Mouse (Mus musculus) forebrain, postnatal 0 days (tissue): ENCODE data around the gene Ttll5. TPM values are rescaled to one million over a fixed set of nuclear protein-coding genes. Genes with fewer than 3 reads are reported as not detected.

Experiments
- ATAC-seq: fragments of 200-750 bp; cut with Nextera tagmentation; 2 replicates; pipeline ENCODE4 v1.8.0; 2017; ENCODE audit warnings: mild to moderate bottlenecking, moderate library complexity
- DNase-seq: peaks from one replicate; pipeline ENCODE4 v3.0.0-alpha.2; 2015
- H3K27ac ChIP-seq: fragments of 300-500 bp; sonication (generic); 2 replicates; pipeline ENCODE4 v1.5.1; 2014; ENCODE audit warnings: low read depth, mild to moderate bottlenecking, antibody characterized with exemption, low read length, moderate library complexity, mixed read lengths
- H3K27me3 ChIP-seq: fragments of 300-500 bp; sonication (generic); 2 replicates; pipeline ENCODE4 v1.6.1; 2014; ENCODE audit warnings: mild to moderate bottlenecking, low read length, mixed read lengths; ENCODE audit not compliant: insufficient read depth
- H3K36me3 ChIP-seq: fragments of 300-500 bp; sonication (generic); 2 replicates; pipeline ENCODE4 v1.6.1; 2014; ENCODE audit warnings: mild to moderate bottlenecking, moderate library complexity; ENCODE audit not compliant: insufficient read depth
- H3K4me1 ChIP-seq: fragments of 300-500 bp; sonication (generic); 2 replicates; pipeline ENCODE4 v1.6.1; 2014; ENCODE audit warnings: antibody characterized with exemption; ENCODE audit not compliant: insufficient read depth
- H3K4me2 ChIP-seq: fragments of 300-500 bp; sonication (generic); 2 replicates; pipeline ENCODE4 v1.6.1; 2014; ENCODE audit warnings: low read depth, mild to moderate bottlenecking, moderate library complexity
- H3K4me3 ChIP-seq: fragments of 300-500 bp; sonication (generic); 2 replicates; pipeline ENCODE4 v1.5.1; 2014; ENCODE audit warnings: low read depth, low read length, mixed read lengths
- H3K9ac ChIP-seq: fragments of 300-500 bp; sonication (generic); 2 replicates; pipeline ENCODE4 v1.6.1; 2014; ENCODE audit warnings: mild to moderate bottlenecking
- H3K9me3 ChIP-seq: fragments of 300-500 bp; sonication (generic); 2 replicates; pipeline ENCODE4 v1.6.1; 2016; ENCODE audit warnings: low read length
- CTCF ChIP-seq: sonication (generic); IDR thresholded peaks from 2 replicates; pipeline ENCODE4 v1.5.1; 2016; ENCODE audit warnings: antibody characterized with exemption, control low read depth, low read depth
- WGBS: fragments of 180-500 bp; shearing (Covaris S2); extraction: QIAGEN DNeasy Blood & Tissue Kit; methylation state at CpG from one replicate; pipeline ENCODE4 v1.1.7; 2014; 5-methylcytosine and 5-hydroxymethylcytosine counted together
- polyA plus RNA-seq: library from polyadenylated mRNA; unstranded; fragments of >200 nt; fragmentation: Nextera tagmentation; extraction: Ambion mirVana; gene quantifications from 2 replicates; pipeline ENCODE4 v1.2.1, GENCODE M21; 2015
- total RNA-seq: library from RNA; depleted of rRNA; stranded (reverse); fragments of >200 nt; gene quantifications from 2 replicates; pipeline ENCODE4 v1.2.3, GENCODE M21; 2014

The Ttll5 gene
- total and polyA plus RNA-seq, 2 experiments from 2014 or later = 11.1 to 17.5 TPM

- Histone ChIP-seq H3K4me2 (no peak overlapping the region), H3K36me3 (no peaks in the 10 kb centered on the region; the same call in 1 of the 2 replicates), H3K4me1 (no peaks in the 10 kb centered on the region), H3K27me3 (no peaks in the 10 kb centered on the region), H3K9me3 (no peaks in the 10 kb centered on the region), H3K4me3 (no peak overlapping the region), H3K27ac (no peak overlapping the region), H3K9ac (no peak overlapping the region)
- 40% methylated on average over 4 of the region's 4 CpGs for WGBS
- peak; percentile 66 for TF ChIP-seq CTCF
- no peak for ATAC-seq
- DNase-seq = no peak
These were observed 200.0 kb downstream of the Ttll5 start for GRCm38 (mm10) chr12:86024426-86024825.

- no peak overlapping the region for H3K27ac ChIP-seq
- no peak for ATAC-seq
- no peak overlapping the region for H3K9ac ChIP-seq
- no peak overlapping the region for H3K4me2 ChIP-seq
- no peaks in the 10 kb centered on the region for H3K4me1 ChIP-seq
- no peaks in the 10 kb centered on the region for H3K9me3 ChIP-seq
- no peak for TF ChIP-seq CTCF
- H3K27me3 ChIP-seq = no peaks in the 10 kb centered on the region
- DNase-seq = no peak
- no peak overlapping the region for H3K4me3 ChIP-seq
- 87% methylated on average over 6 of the region's 6 CpGs for WGBS
- H3K36me3 ChIP-seq = no peaks in the 10 kb centered on the region; the same call in 1 of the 2 replicates
These were observed 201.0 kb downstream of the Ttll5 start for GRCm38 (mm10) chr12:86025480-86025879.

GRCm38 (mm10) chr12:86027000-86027399, 202.5 kb downstream of the Ttll5 start:
- Histone ChIP-seq H3K4me2 (no peak overlapping the region), H3K27ac (no peak overlapping the region), H3K27me3 (no peaks in the 10 kb centered on the region), H3K36me3 (no peaks in the 10 kb centered on the region; the same call in 1 of the 2 replicates), H3K9me3 (no peaks in the 10 kb centered on the region), H3K9ac (no peak overlapping the region), H3K4me3 (no peak overlapping the region), H3K4me1 (no peaks in the 10 kb centered on the region)
- TF ChIP-seq CTCF = no peak
- WGBS = 55% methylated on average over 5 of the region's 5 CpGs
- DNase-seq = peak; percentile 24
- ATAC-seq = peak; percentile 48

- Histone ChIP-seq H3K27me3 (no peaks in the 10 kb centered on the region), H3K4me2 (no peak overlapping the region), H3K4me1 (no peaks in the 10 kb centered on the region), H3K27ac (no peak overlapping the region), H3K9me3 (no peaks in the 10 kb centered on the region), H3K36me3 (no peaks in the 10 kb centered on the region; the same call in 1 of the 2 replicates), H3K9ac (no peak overlapping the region), H3K4me3 (no peak overlapping the region)
- 65% methylated on average over 1 of the region's 1 CpGs for WGBS
- no peak for DNase-seq
- TF ChIP-seq CTCF = no peak
- ATAC-seq = no peak
These were observed 203.3 kb downstream of the Ttll5 start for GRCm38 (mm10) chr12:86027747-86028146.

- DNase-seq (no peak), ATAC-seq (no peak)
- H3K4me1 ChIP-seq = no peaks in the 10 kb centered on the region
- H3K9ac ChIP-seq = no peak overlapping the region
- H3K4me2 ChIP-seq = no peak overlapping the region
- H3K27ac ChIP-seq = no peak overlapping the region
- no peak overlapping the region for H3K4me3 ChIP-seq
- no peaks in the 10 kb centered on the region for H3K27me3 ChIP-seq
- TF ChIP-seq CTCF = no peak
- 86% methylated on average over 5 of the region's 5 CpGs for WGBS
- H3K36me3 ChIP-seq = no peaks in the 10 kb centered on the region
- H3K9me3 ChIP-seq = no peaks in the 10 kb centered on the region
These were observed 206.5 kb downstream of the Ttll5 start for GRCm38 (mm10) chr12:86030932-86031331.

- H3K9me3 ChIP-seq = no peaks in the 10 kb centered on the region
- DNase-seq = no peak
- no peaks in the 10 kb centered on the region for H3K36me3 ChIP-seq
- no peak overlapping the region for H3K27ac ChIP-seq
- TF ChIP-seq CTCF = no peak
- no peak overlapping the region for H3K9ac ChIP-seq
- no peak for ATAC-seq
- no peaks in the 10 kb centered on the region for H3K27me3 ChIP-seq
- no peak overlapping the region for H3K4me2 ChIP-seq
- H3K4me1 ChIP-seq = no peaks in the 10 kb centered on the region
- no peak overlapping the region for H3K4me3 ChIP-seq
These were observed 211.1 kb downstream of the Ttll5 start for GRCm38 (mm10) chr12:86035586-86035985.

- H3K9ac ChIP-seq = no peak overlapping the region
- TF ChIP-seq CTCF = no peak
- H3K27me3 ChIP-seq = no peaks in the 10 kb centered on the region
- ATAC-seq = no peak
- no peaks in the 10 kb centered on the region for H3K36me3 ChIP-seq
- no peaks in the 10 kb centered on the region for H3K4me1 ChIP-seq
- DNase-seq = no peak
- H3K27ac ChIP-seq = no peak overlapping the region
- H3K9me3 ChIP-seq = no peaks in the 10 kb centered on the region
- WGBS = 39% methylated on average over 9 of the region's 9 CpGs
- H3K4me2 ChIP-seq = no peak overlapping the region
- H3K4me3 ChIP-seq = no peak overlapping the region
These were observed 212.1 kb downstream of the Ttll5 start for GRCm38 (mm10) chr12:86036368-86037166.
